Mouse (Mus musculus) thymus, adult 2 months (tissue): ENCODE data around the gene Cacng1.

Experiments used
- CTCF ChIP-seq: fragments of 200-500 bp; IDR thresholded peaks from 2 replicates; pipeline ENCODE4 v1.5.1; 2012; ENCODE audit warnings: mild to moderate bottlenecking, control low read depth, low read length, moderate library complexity, borderline replicate concordance; ENCODE audit not compliant: control insufficient read depth, poor library complexity, insufficient read depth; ENCODE audit errors: extremely low read depth
- POLR2A ChIP-seq: fragments of 200-500 bp; IDR thresholded peaks from 2 replicates; pipeline ENCODE4 v1.6.1; 2012; ENCODE audit warnings: mild to moderate bottlenecking, low read length, control low read depth, moderate library complexity; ENCODE audit not compliant: control insufficient read depth, poor library complexity, insufficient read depth; ENCODE audit errors: extremely low read depth

GRCm38 (mm10) chr11:107731498-107731897 lies 15.2 kb upstream of the Cacng1 start:
- no peak for TF ChIP-seq CTCF
- TF ChIP-seq POLR2A = no peak
